29 mouse cellular contexts compared by ENCODE assay signal in the genomic region with DNA sequence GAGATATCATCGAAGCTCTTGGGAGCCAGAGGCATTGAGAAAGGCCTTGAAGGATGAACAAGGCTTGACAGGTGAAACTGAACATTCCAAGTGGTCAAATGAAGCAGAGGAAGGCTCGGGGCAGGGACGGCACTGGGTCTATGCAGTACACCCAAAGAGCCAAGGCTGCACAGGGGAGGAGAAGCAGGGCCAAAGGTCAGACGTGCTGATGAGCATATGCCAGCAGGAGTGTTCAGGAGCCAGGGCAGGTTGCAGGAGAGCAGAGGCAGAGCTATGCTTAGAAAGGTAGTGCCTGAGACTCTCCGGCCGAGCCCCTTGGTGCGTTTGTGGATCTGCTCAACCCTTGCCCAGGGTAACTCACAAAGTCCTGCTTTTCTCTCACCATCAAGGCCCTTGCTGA. TPM values are rescaled to one million over a fixed set of nuclear protein-coding genes. Genes with fewer than 3 reads are reported as not detected.
"Had no signal": no experiment of that assay in that cellular context is flagged by ENCODE, and none has a peak within 500 bp of the region (broad histone marks: within the 10 kb centered on the region; RNA-seq: fewer than 3 reads in every experiment).

No protein-coding gene starts in this region.

- DNase-seq: cerebellum, adult 18-20 months; cerebellum, adult 2 months; cerebellum, adult 8-10 months; cerebellum, adult 9-10 months; cerebellum, adult 9-11 months; cerebellum, postnatal 10 days; cerebellum, postnatal 14 days; cerebellum, postnatal 25 days; cerebellum, postnatal 36 days; embryo, embryonic 11 days; forebrain, postnatal 0 days; gastrocnemius, adult 2 months; gastrocnemius, postnatal 10 days; gastrocnemius, postnatal 14 days; gastrocnemius, postnatal 25 days; gastrocnemius, postnatal 36 days; heart, adult 11 months had no signal

- H3K4me2 ChIP-seq: embryonic facial prominence, embryonic 12.5 days; embryonic facial prominence, embryonic 13.5 days; embryonic facial prominence, embryonic 15.5 days; forebrain, embryonic 12.5 days; forebrain, embryonic 13.5 days; forebrain, embryonic 15.5 days had no signal

- H3K9me3 ChIP-seq: embryonic facial prominence, embryonic 10.5 days; embryonic facial prominence, embryonic 12.5 days; embryonic facial prominence, embryonic 13.5 days; embryonic facial prominence, embryonic 15.5 days; forebrain, embryonic 10.5 days; forebrain, embryonic 12.5 days; forebrain, embryonic 13.5 days; forebrain, embryonic 15.5 days had no signal

- H3K27ac ChIP-seq: embryonic facial prominence, embryonic 10.5 days; embryonic facial prominence, embryonic 12.5 days; embryonic facial prominence, embryonic 13.5 days; embryonic facial prominence, embryonic 15.5 days; forebrain, embryonic 10.5 days; forebrain, embryonic 12.5 days; forebrain, embryonic 13.5 days; forebrain, embryonic 15.5 days had no signal

- H3K27me3 ChIP-seq: embryonic facial prominence, embryonic 12.5 days; embryonic facial prominence, embryonic 13.5 days; embryonic facial prominence, embryonic 15.5 days; forebrain, embryonic 13.5 days; forebrain, embryonic 15.5 days had no signal

- H3K9ac ChIP-seq: embryonic facial prominence, embryonic 12.5 days; embryonic facial prominence, embryonic 13.5 days; embryonic facial prominence, embryonic 15.5 days; forebrain, embryonic 12.5 days; forebrain, embryonic 13.5 days; forebrain, embryonic 15.5 days; forebrain, postnatal 0 days had no signal

- H3K36me3 ChIP-seq: embryonic facial prominence, embryonic 10.5 days; embryonic facial prominence, embryonic 12.5 days; embryonic facial prominence, embryonic 13.5 days; embryonic facial prominence, embryonic 15.5 days; forebrain, embryonic 10.5 days; forebrain, embryonic 12.5 days; forebrain, embryonic 15.5 days had no signal

- H3K4me3 ChIP-seq: embryonic facial prominence, embryonic 10.5 days; embryonic facial prominence, embryonic 12.5 days; embryonic facial prominence, embryonic 13.5 days; embryonic facial prominence, embryonic 15.5 days; erythroblast, embryonic 14.5 days; forebrain, embryonic 10.5 days; forebrain, embryonic 12.5 days; forebrain, embryonic 13.5 days; forebrain, embryonic 15.5 days; gastrocnemius, adult 2 months had no signal

- ATAC-seq: forebrain, embryonic 13.5 days; forebrain, embryonic 14.5 days; forebrain, embryonic 15.5 days; forebrain, embryonic 16.5 days; forebrain, postnatal 0 days had no signal

RNA-seq across cellular contexts. Expression of gene Tmod1, which starts 57.8 kb away (rescaled TPM):
- total RNA-seq: granulocyte monocyte progenitor cell, adult 5-6 weeks had no signal
